Mouse (Mus musculus) cerebellum, adult 11-12 months (tissue): Measurements from ENCODE around the gene Gm20661.
A peak's percentile ranks its signal among the peaks of the same experiment; 100 is the strongest.

Experiments
- DNase-seq: peaks from one replicate; pipeline ENCODE4 v3.0.0; 2022

The Gm20661 gene

GRCm38 (mm10) chr9:107982681-107983346 lies at the start of gene Gm20661:
TSS of gene Gm20661 (plus strand) at chr9:107983058.
- no peak for DNase-seq

- no peak for DNase-seq
Measured at GRCm38 (mm10) chr9:107934146-107934545, 48.7 kb upstream of the Gm20661 start.

- no peak for DNase-seq
Measured at GRCm38 (mm10) chr9:107935374-107935773, 47.5 kb upstream of the Gm20661 start, which contains the start of gene Camkv. TSS of gene Camkv (plus strand) at chr9:107935674.

- DNase-seq, result no peak
Measured at GRCm38 (mm10) chr9:107935790-107936214, 47.1 kb upstream of the Gm20661 start.

GRCm38 (mm10) chr9:107936215-107936822 lies 46.5 kb upstream of the Gm20661 start:
- DNase-seq, result no peak

- no peak for DNase-seq
Measured at GRCm38 (mm10) chr9:107936831-107937230, 46.0 kb upstream of the Gm20661 start.

GRCm38 (mm10) chr9:107947241-107948194 lies 35.3 kb upstream of the Gm20661 start:
- DNase-seq, result peak; percentile 62

GRCm38 (mm10) chr9:107949184-107949921 lies 33.5 kb upstream of the Gm20661 start:
- DNase-seq, result no peak

GRCm38 (mm10) chr9:107949922-107950235 lies 33.0 kb upstream of the Gm20661 start, which contains the start of gene Traip:
TSS of gene Traip (plus strand) at chr9:107950136.
- DNase-seq, result no peak

- peak; percentile 89 for DNase-seq
Measured at GRCm38 (mm10) chr9:107950460-107951355, 32.1 kb upstream of the Gm20661 start.

- DNase-seq, result no peak
Measured at GRCm38 (mm10) chr9:107955613-107956289, 27.1 kb upstream of the Gm20661 start.

- DNase-seq, result no peak
Measured at GRCm38 (mm10) chr9:107957141-107957540, 25.7 kb upstream of the Gm20661 start.

- no peak for DNase-seq
Measured at GRCm38 (mm10) chr9:107959896-107960295, 23.0 kb upstream of the Gm20661 start.

- no peak for DNase-seq
Measured at GRCm38 (mm10) chr9:107960928-107961327, 21.9 kb upstream of the Gm20661 start.

GRCm38 (mm10) chr9:107961351-107961762 lies 21.5 kb upstream of the Gm20661 start:
- DNase-seq, result no peak

GRCm38 (mm10) chr9:107961881-107962280 lies 21.0 kb upstream of the Gm20661 start:
- DNase-seq, result no peak

GRCm38 (mm10) chr9:107962916-107963315 lies 19.9 kb upstream of the Gm20661 start:
- no peak for DNase-seq

- DNase-seq, result peak; percentile 71
Measured at GRCm38 (mm10) chr9:107963700-107964099, 19.2 kb upstream of the Gm20661 start.

- DNase-seq, result no peak
Measured at GRCm38 (mm10) chr9:107964681-107965080, 18.2 kb upstream of the Gm20661 start.

- DNase-seq, result no peak
Measured at GRCm38 (mm10) chr9:107966676-107967075, 16.2 kb upstream of the Gm20661 start.

GRCm38 (mm10) chr9:107967437-107967836 lies 15.4 kb upstream of the Gm20661 start:
- no peak for DNase-seq
